Mouse (Mus musculus): ENCODE measurements around the gene Nhlrc3. TPM values are rescaled to one million over a fixed set of nuclear protein-coding genes. Genes with fewer than 3 reads are reported as not detected.

Nhlrc3 gene
- polyA plus RNA-seq, 1 experiment from 2014 or later: 7.0 TPM

GRCm38 (mm10) chr3:53477468-53477867 is 14.3 kb upstream of the Nhlrc3 start:
- Histone ChIP-seq H3K4me3 (ENCODE audit: low read depth, low read length) (no peak overlapping the region), H3K4me2 (ENCODE audit: low read length) (no peak overlapping the region), H3K9me3 (replicated peaks; ENCODE audit: control insufficient read depth, low read length) (no peaks in the 10 kb centered on the region), H3K27ac (ENCODE audit: low read depth, low read length) (no peak overlapping the region), H3K36me3 (ENCODE audit: control insufficient read depth, insufficient read depth, low read length) (peaks cover 93% of the 10 kb centered on the region), H3K9ac (ENCODE audit: low read length) (no peak overlapping the region), H3K27me3 (replicated peaks; ENCODE audit: control insufficient read depth, insufficient read depth, low read length) (no peaks in the 10 kb centered on the region), H3K4me1 (ENCODE audit: control insufficient read depth, insufficient read depth, low read length) (no peaks in the 10 kb centered on the region)
- DNase-seq (ENCODE audit: low spot score) (no peak), ATAC-seq (no peak)
- 90% methylated on average over 17 of the region's 17 CpGs for WGBS

- H3K36me3 ChIP-seq (ENCODE audit: control insufficient read depth, insufficient read depth, low read length): peaks cover 95% of the 10 kb centered on the region
- WGBS: 61% methylated on average over 6 of the region's 6 CpGs
- ATAC-seq (peak; percentile 65; the same call in 1 of the 2 replicates), DNase-seq (ENCODE audit: low spot score) (peak; percentile 68)
- no peak overlapping the region for H3K4me2 ChIP-seq (ENCODE audit: low read length)
- H3K4me3 ChIP-seq (ENCODE audit: low read depth, low read length): no peak overlapping the region
- no peaks in the 10 kb centered on the region for H3K9me3 ChIP-seq (replicated peaks; ENCODE audit: control insufficient read depth, low read length)
- H3K9ac ChIP-seq (ENCODE audit: low read length): no peak overlapping the region
- no peak overlapping the region for H3K27ac ChIP-seq (ENCODE audit: low read depth, low read length)
- no peaks in the 10 kb centered on the region for H3K27me3 ChIP-seq (replicated peaks; ENCODE audit: control insufficient read depth, insufficient read depth, low read length)
- no peaks in the 10 kb centered on the region for H3K4me1 ChIP-seq (ENCODE audit: control insufficient read depth, insufficient read depth, low read length)
Observed at GRCm38 (mm10) chr3:53475889-53476288, 12.8 kb upstream of the Nhlrc3 start.

- no peak for DNase-seq (ENCODE audit: low spot score)
- no peak overlapping the region for H3K4me2 ChIP-seq (ENCODE audit: low read length)
- WGBS: 56% methylated on average over 4 of the region's 4 CpGs
- H3K9ac ChIP-seq (ENCODE audit: low read length): no peak overlapping the region
- no peak overlapping the region for H3K4me3 ChIP-seq (ENCODE audit: low read depth, low read length)
- H3K4me1 ChIP-seq (ENCODE audit: control insufficient read depth, insufficient read depth, low read length): no peaks in the 10 kb centered on the region
- no peaks in the 10 kb centered on the region for H3K9me3 ChIP-seq (replicated peaks; ENCODE audit: control insufficient read depth, low read length)
- H3K27me3 ChIP-seq (replicated peaks; ENCODE audit: control insufficient read depth, insufficient read depth, low read length): no peaks in the 10 kb centered on the region
- peaks cover 92% of the 10 kb centered on the region for H3K36me3 ChIP-seq (ENCODE audit: control insufficient read depth, insufficient read depth, low read length)
- ATAC-seq: no peak
- H3K27ac ChIP-seq (ENCODE audit: low read depth, low read length): no peak overlapping the region
Observed at GRCm38 (mm10) chr3:53474179-53474578, 11.0 kb upstream of the Nhlrc3 start.

- Histone ChIP-seq H3K36me3 (ENCODE audit: control insufficient read depth, insufficient read depth, low read length) (peaks cover 71% of the 10 kb centered on the region), H3K4me1 (ENCODE audit: control insufficient read depth, insufficient read depth, low read length) (peaks cover 2% of the 10 kb centered on the region; the same call in 1 of the 2 replicates), H3K27ac (ENCODE audit: low read depth, low read length) (no peak overlapping the region), H3K27me3 (replicated peaks; ENCODE audit: control insufficient read depth, insufficient read depth, low read length) (no peaks in the 10 kb centered on the region), H3K9me3 (replicated peaks; ENCODE audit: control insufficient read depth, low read length) (no peaks in the 10 kb centered on the region), H3K4me2 (ENCODE audit: low read length) (no peak overlapping the region), H3K4me3 (ENCODE audit: low read depth, low read length) (no peak overlapping the region), H3K9ac (ENCODE audit: low read length) (no peak overlapping the region)
- no peak for ATAC-seq
- no peak for DNase-seq (ENCODE audit: low spot score)
- 97% methylated on average over 5 of the region's 5 CpGs for WGBS
Observed at GRCm38 (mm10) chr3:53472061-53472460, 8.9 kb upstream of the Nhlrc3 start.

GRCm38 (mm10) chr3:53469650-53470049 is 6.5 kb upstream of the Nhlrc3 start:
- Histone ChIP-seq H3K9ac (ENCODE audit: low read length) (no peak overlapping the region), H3K36me3 (ENCODE audit: control insufficient read depth, insufficient read depth, low read length) (peaks cover 49% of the 10 kb centered on the region), H3K9me3 (replicated peaks; ENCODE audit: control insufficient read depth, low read length) (no peaks in the 10 kb centered on the region), H3K4me2 (ENCODE audit: low read length) (no peak overlapping the region), H3K4me3 (ENCODE audit: low read depth, low read length) (no peak overlapping the region), H3K27me3 (replicated peaks; ENCODE audit: control insufficient read depth, insufficient read depth, low read length) (no peaks in the 10 kb centered on the region), H3K4me1 (ENCODE audit: control insufficient read depth, insufficient read depth, low read length) (peaks cover 20% of the 10 kb centered on the region), H3K27ac (ENCODE audit: low read depth, low read length) (no peak overlapping the region)
- WGBS: 87% methylated on average over 5 of the region's 5 CpGs
- no peak for ATAC-seq
- no peak for DNase-seq (ENCODE audit: low spot score)

- 85% methylated on average over 5 of the region's 5 CpGs for WGBS
- ATAC-seq (no peak), DNase-seq (ENCODE audit: low spot score) (no peak)
- no peak overlapping the region for H3K9ac ChIP-seq (ENCODE audit: low read length)
- H3K36me3 ChIP-seq (ENCODE audit: control insufficient read depth, insufficient read depth, low read length): peaks cover 26% of the 10 kb centered on the region
- H3K27me3 ChIP-seq (replicated peaks; ENCODE audit: control insufficient read depth, insufficient read depth, low read length): no peaks in the 10 kb centered on the region
- no peak overlapping the region for H3K27ac ChIP-seq (ENCODE audit: low read depth, low read length)
- H3K9me3 ChIP-seq (replicated peaks; ENCODE audit: control insufficient read depth, low read length): no peaks in the 10 kb centered on the region
- H3K4me1 ChIP-seq (ENCODE audit: control insufficient read depth, insufficient read depth, low read length): peaks cover 22% of the 10 kb centered on the region
- no peak overlapping the region for H3K4me2 ChIP-seq (ENCODE audit: low read length)
- no peak overlapping the region for H3K4me3 ChIP-seq (ENCODE audit: low read depth, low read length)
Observed at GRCm38 (mm10) chr3:53467356-53467755, 4.2 kb upstream of the Nhlrc3 start.

GRCm38 (mm10) chr3:53466481-53466880 is 3.3 kb upstream of the Nhlrc3 start:
- Histone ChIP-seq H3K4me2 (ENCODE audit: low read length) (peak overlapping the region; percentile 82), H3K4me3 (ENCODE audit: low read depth, low read length) (no peak overlapping the region; the same call in 1 of the 2 replicates), H3K4me1 (ENCODE audit: control insufficient read depth, insufficient read depth, low read length) (peaks cover 26% of the 10 kb centered on the region), H3K36me3 (ENCODE audit: control insufficient read depth, insufficient read depth, low read length) (peaks cover 19% of the 10 kb centered on the region), H3K9ac (ENCODE audit: low read length) (no peak overlapping the region), H3K9me3 (replicated peaks; ENCODE audit: control insufficient read depth, low read length) (no peaks in the 10 kb centered on the region), H3K27ac (ENCODE audit: low read depth, low read length) (no peak overlapping the region), H3K27me3 (replicated peaks; ENCODE audit: control insufficient read depth, insufficient read depth, low read length) (no peaks in the 10 kb centered on the region)
- DNase-seq (ENCODE audit: low spot score) (no peak), ATAC-seq (no peak)
- 77% methylated on average over 9 of the region's 9 CpGs for WGBS

GRCm38 (mm10) chr3:53465330-53465729 is 2.2 kb upstream of the Nhlrc3 start:
- Histone ChIP-seq H3K4me1 (ENCODE audit: control insufficient read depth, insufficient read depth, low read length) (peaks cover 26% of the 10 kb centered on the region), H3K27me3 (replicated peaks; ENCODE audit: control insufficient read depth, insufficient read depth, low read length) (no peaks in the 10 kb centered on the region), H3K4me2 (ENCODE audit: low read length) (peak overlapping the region; percentile 82), H3K27ac (ENCODE audit: low read depth, low read length) (no peak overlapping the region), H3K9ac (ENCODE audit: low read length) (peak overlapping the region; percentile 22; the same call in 1 of the 2 replicates), H3K4me3 (ENCODE audit: low read depth, low read length) (peak overlapping the region; percentile 93), H3K9me3 (replicated peaks; ENCODE audit: control insufficient read depth, low read length) (no peaks in the 10 kb centered on the region), H3K36me3 (ENCODE audit: control insufficient read depth, insufficient read depth, low read length) (peaks cover 12% of the 10 kb centered on the region; the same call in 1 of the 2 replicates)
- no peak for ATAC-seq
- DNase-seq (ENCODE audit: low spot score): no peak
- whole genome bisulfite sequencing: 64% methylated on average over 6 of the region's 6 CpGs

- peak overlapping the region; percentile 82 for H3K4me2 ChIP-seq (ENCODE audit: low read length)
- peak overlapping the region; percentile 90 for H3K9ac ChIP-seq (ENCODE audit: low read length)
- no peaks in the 10 kb centered on the region for H3K27me3 ChIP-seq (replicated peaks; ENCODE audit: control insufficient read depth, insufficient read depth, low read length)
- peaks cover 26% of the 10 kb centered on the region for H3K4me1 ChIP-seq (ENCODE audit: control insufficient read depth, insufficient read depth, low read length)
- no peaks in the 10 kb centered on the region for H3K9me3 ChIP-seq (replicated peaks; ENCODE audit: control insufficient read depth, low read length)
- H3K27ac ChIP-seq (ENCODE audit: low read depth, low read length): peak overlapping the region; percentile 91; the same call in 1 of the 2 replicates
- DNase-seq (ENCODE audit: low spot score) (no peak), ATAC-seq (no peak)
- H3K36me3 ChIP-seq (ENCODE audit: control insufficient read depth, insufficient read depth, low read length): peaks cover 15% of the 10 kb centered on the region
- H3K4me3 ChIP-seq (ENCODE audit: low read depth, low read length): peak overlapping the region; percentile 93
- under 1% methylated on average over 20 of the region's 20 CpGs for WGBS
Observed at GRCm38 (mm10) chr3:53464146-53464698, 1.1 kb upstream of the Nhlrc3 start.
